Mouse (Mus musculus): ENCODE data around the gene Nrgn.

DNA sequence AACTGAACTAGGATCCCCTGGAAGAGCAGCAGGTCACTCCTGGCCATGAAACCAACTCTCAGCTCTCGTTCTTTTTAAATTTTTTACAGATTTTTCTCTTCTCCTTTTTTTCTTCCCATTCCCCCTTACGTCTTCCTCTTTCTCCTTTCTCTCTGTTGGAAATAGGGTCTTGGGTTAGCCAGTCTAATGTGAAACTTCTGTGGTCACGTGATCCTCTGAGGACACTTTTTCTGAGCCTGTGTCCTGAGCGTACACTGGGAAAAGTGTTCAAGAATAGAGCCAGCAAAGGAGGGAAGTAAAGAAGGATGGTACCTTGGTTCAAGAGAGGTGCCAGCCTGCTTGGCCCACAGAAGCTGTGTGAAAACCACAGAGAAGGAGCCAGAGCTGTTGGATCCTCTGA lies 37.7 kb upstream of the Nrgn start:
- TF ChIP-seq CTCF (IDR thresholded peaks at IDR 0.05; ENCODE audit: extremely low read depth, insufficient read length, insufficient replicate concordance, low read depth, low read length), result no peak
- TF ChIP-seq POLR2A (IDR thresholded peaks at IDR 0.05; ENCODE audit: low read depth, low read length), result no peak

Data from small intestine, adult 2 months (tissue).